Mouse (Mus musculus) right cerebral cortex, postnatal 10 days (tissue): ENCODE measurements at regions not wholly inside any gene's neighbourhood (a gene's known extent, or its start where the extent isn't known, plus 50 kb on each side); places are given as distances from the start of the nearest gene placed in this dataset.

Experiments used
- DNase-seq, 2 experiments: peaks; one replicate each; pipeline ENCODE4 v3.0.0; 2021; ENCODE audit warnings: low spot score in 2 of 2

DNA sequence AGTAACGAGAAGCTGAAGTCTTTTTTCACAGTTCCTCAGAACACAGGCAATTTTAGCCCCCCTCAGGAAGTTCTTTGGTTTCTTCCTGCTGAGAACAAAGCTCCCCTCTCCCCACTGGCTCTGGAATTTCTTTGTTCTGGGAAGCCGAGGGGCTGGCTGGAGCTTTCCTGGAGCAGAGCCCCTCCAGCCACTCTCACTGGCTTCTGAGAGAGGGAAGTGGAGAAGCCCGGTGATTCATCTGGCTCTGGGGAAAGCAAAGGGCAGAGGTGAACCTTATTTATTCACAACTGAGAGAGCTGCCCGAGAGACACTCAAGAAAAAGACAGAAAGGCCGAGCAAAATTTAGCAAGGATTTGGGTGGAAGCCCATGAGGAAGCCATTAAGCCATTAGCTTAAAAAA is 63.9 kb downstream of the Ddx3x start:
- DNase-seq: peak; percentile 27 to 31

DNA sequence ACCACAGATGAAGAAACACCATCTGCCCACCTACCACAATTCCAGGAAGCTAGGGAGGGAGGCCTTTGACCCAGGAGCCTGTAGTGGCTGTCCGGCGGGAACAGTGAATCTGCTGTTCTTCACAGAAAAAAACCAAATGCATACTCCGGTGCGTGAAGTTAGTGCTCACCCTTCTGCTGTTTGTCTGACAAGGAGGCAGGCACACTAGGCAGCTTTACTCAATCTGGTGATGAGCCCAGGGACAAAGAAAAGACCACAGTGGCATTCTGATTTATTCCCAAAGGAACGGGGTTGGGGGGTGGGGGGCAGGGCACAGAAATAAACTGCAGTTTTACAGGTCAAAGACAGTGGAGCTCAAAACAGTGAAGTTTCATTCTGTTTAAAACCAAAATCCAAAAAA is 64.4 kb downstream of the Ddx3x start:
- DNase-seq: no peak

- DNase-seq: peak; percentile 24 to 34
Measured at GRCm38 (mm10) chrX:13346011-13346631, 65.4 kb downstream of the Ddx3x start.

- DNase-seq: peak in 1 of 2 experiments; percentile 42
Measured at GRCm38 (mm10) chrX:13346696-13347026, 65.9 kb downstream of the Ddx3x start.

DNA sequence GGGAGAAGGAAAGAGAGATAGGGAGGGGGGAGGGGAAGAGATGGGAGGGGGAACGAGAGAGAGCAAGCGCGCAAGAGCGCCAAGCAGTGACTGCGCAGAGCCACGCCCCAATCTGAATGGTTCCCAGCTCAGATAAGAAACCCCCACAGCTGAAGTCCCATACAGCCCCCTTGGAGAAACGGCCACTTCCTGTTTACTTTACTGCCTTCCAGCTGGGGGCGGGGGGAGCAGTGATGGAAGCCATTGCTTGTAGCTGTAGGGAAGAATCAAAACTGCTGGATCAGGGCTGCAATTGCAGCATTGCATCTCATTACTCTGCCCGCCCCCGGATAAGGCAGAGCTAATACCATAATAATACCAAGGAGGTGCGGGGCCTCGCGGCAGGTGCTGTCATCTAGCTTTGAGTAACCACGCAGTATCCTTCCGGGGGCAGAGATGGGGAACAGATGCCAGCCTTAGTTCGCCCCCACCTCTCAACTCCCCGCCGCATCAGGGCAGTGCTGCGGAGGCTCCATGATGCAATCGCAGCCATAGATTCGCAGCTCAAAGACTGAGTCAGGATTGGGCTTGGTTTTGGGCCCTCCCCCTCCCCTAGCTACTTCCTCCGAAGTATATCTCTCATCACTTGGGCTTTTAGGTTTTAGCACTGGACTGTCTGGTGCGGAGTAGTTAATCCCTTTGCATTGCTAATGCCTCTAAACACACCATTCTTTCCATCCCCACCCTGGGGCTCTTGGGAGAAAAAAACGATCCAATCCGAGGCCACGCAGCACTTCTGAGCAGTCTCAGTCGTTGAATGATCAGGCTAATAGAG is 66.5 kb downstream of the Ddx3x start:
- DNase-seq: peak; percentile 87 to 90

DNA sequence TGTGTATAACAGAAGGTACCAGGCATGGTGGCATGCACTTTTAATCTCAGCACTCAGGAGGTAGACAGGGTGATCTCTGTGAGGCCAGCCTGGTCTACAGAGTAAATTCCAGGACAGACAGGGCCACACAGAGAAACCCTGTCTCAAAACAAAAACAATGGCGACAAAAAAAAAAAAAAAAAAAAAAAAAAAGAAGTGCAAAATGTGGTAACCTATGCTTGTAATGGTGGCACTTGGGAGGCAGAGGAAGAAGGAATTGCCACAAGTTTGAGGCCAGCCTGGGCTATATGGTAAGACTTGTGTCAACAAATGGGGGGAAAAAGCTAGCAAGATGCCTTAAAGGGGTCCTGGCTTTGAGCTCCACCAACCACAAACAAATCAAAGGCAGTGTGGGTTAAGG is 67.6 kb downstream of the Ddx3x start:
- no peak for DNase-seq

DNA sequence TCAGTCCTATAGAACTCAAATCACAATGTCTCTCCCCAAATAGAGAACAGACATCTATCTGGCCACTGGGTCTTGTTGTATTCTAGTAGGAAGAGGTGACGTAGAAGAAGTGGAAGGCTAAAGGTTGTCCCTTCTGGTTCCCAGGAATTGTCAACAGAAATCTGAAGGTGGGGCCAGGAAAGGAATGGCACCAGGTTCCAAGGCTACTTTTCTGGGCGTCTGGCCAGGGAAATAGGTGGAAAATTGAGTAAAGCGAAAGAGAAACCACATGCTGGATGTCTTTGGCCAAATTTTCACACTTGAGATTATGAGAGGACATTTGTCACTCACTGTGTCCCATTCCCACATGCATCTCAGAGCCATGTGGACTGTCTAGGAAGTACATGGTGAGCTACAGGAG is 69.7 kb downstream of the Ddx3x start:
- DNase-seq: no peak

DNA sequence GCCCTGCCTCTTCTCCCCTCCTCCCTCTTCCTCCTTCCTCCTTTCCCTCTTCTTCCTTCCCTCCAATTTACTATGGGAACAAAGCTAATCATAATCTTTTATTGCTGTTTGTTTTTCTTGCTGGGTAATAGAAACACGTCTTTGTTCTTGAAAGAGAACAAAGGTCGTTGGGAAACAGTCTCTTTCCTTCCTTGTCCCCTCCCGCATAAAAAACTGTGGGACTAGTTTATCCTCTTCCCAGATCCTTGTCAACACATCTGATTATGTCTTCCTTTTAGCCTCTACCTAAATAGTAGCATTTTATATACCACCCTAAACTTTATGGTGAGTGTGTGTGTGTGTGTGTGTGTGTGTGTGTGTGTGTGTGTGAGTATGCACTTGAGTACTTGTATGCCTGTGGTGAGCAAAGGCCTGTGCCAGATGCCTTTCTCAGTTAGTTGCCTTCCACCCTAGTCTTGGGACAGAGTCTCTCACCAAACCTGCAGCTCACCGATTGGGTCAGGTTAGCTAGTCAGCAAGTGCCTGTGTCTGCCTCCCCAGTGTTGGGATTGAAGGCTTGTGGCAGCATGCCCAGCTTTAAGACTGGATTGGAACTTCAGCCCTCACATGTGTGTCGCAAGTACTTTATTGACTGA is 76.5 kb downstream of the Ddx3x start:
- DNase-seq: no peak

GRCm38 (mm10) chrX:13357973-13358372 is 77.2 kb downstream of the Ddx3x start:
- no peak for DNase-seq

GRCm38 (mm10) chrX:13360436-13360835 is 79.7 kb downstream of the Ddx3x start:
- DNase-seq: no peak

DNA sequence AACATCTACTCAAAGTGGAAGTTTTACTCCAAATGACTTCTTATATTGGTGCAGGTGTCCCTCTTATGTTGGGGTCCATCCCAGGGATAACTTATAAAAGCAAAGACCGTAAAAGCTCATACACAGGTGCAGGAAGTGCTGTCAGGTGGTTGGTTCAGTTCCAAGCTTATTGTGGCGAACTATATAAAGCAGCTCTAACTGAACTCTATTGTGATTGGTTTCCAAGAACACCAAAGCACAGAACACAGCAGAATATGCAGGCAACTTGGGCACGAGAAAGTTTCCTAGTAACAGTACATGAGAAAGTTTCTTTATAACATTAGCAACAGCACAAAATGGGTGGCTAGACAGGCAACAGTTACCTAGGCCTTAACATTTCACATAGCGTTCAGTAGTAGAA is 89.5 kb downstream of the Ddx3x start:
- no peak for DNase-seq

DNA sequence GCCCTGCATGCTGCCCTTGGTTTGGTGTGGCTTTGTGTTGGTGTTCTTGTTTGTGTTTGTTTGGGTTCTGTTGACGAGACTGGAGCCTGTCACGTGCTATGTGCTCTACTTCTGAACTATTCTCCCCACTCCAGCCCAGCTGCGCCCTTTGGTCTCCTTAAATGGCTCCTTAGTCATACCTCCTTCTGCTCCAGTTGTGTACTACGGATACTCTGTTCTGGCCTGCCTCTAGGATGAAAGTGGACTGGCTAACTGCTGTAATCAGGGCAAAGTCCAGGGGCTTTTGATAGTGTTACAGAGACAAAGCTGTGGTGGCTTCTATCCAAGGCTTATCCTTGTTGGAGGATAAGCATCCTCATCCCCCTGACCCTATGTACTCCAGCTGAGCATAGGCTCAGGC is 92.0 kb downstream of the Ddx3x start:
- DNase-seq: no peak

- no peak for DNase-seq
Measured at GRCm38 (mm10) chrX:13386354-13386753, 79.6 kb upstream of the Nyx start.

GRCm38 (mm10) chrX:13398466-13398865 is 67.4 kb upstream of the Nyx start:
- no peak for DNase-seq

GRCm38 (mm10) chrX:13412726-13413125 is 53.2 kb upstream of the Nyx start:
- no peak for DNase-seq

DNA sequence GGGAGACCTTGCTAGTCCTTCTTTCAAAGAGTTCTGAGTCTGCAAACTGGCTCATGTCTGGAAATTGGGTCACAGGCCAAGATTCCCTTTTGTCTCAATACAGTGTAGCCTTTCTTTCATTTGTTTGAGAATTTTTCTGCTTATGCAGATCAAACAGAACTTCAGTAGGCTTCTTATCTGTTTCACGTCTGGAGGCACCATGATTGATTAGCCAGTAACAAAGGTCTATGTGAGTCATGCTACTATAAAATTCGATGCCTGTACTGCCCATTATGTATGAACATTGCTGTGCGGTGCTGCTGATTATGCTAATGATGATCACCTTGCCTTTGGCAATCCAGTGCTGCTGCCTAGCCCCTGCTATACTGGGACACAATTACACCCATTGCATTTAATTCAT is 52.8 kb upstream of the Nyx start:
- DNase-seq: no peak
